Mouse (Mus musculus): Measurements from ENCODE around the gene Hrh3. TPM values are rescaled to one million over a fixed set of nuclear protein-coding genes. Genes with fewer than 3 reads are reported as not detected.

Hrh3 gene
- polyA plus RNA-seq, 1 experiment = not detected

GRCm38 (mm10) chr2:180070481-180071453 lies 33.5 kb downstream of the Hrh3 start, which contains the start of gene Mtg2:
Gene Mtg2 (plus strand): TSS chr2:180070588.
- TF ChIP-seq GATA1 (IDR thresholded peaks at IDR 0.05; ENCODE audit: borderline replicate concordance, low read length) (no peak), FLI1 (IDR thresholded peaks at IDR 0.05; ENCODE audit: low read length) (peak; percentile 62; the same call in 1 of the 2 replicates)
- Histone ChIP-seq H3K36me3 (replicated peaks; ENCODE audit: low read length) (peaks cover 52% of the 10 kb centered on the region), H3K27me3 (replicated peaks) (no peaks in the 10 kb centered on the region), H3K9me3 (no peaks in the 10 kb centered on the region), H3K4me3 (replicated peaks) (peak within 1 kb of the TSS; percentile 96), H3K4me1 (peaks cover 36% of the 10 kb centered on the region)

GRCm38 (mm10) chr2:180069770-180070480 lies 34.4 kb downstream of the Hrh3 start:
- Histone ChIP-seq H3K36me3 (replicated peaks; ENCODE audit: low read length) (peaks cover 45% of the 10 kb centered on the region), H3K4me1 (peaks cover 33% of the 10 kb centered on the region), H3K27me3 (replicated peaks) (no peaks in the 10 kb centered on the region), H3K4me3 (replicated peaks) (peak overlapping the region; percentile 96), H3K9me3 (no peaks in the 10 kb centered on the region)
- no peak for TF ChIP-seq GATA1 (IDR thresholded peaks at IDR 0.05; ENCODE audit: borderline replicate concordance, low read length)
- TF ChIP-seq FLI1 (IDR thresholded peaks at IDR 0.05; ENCODE audit: low read length) = no peak

GRCm38 (mm10) chr2:180063338-180064131 lies 40.8 kb downstream of the Hrh3 start:
- Histone ChIP-seq H3K4me3 (replicated peaks) (no peak overlapping the region), H3K27me3 (replicated peaks) (no peaks in the 10 kb centered on the region), H3K4me1 (peaks cover 11% of the 10 kb centered on the region), H3K36me3 (replicated peaks; ENCODE audit: low read length) (peaks cover 64% of the 10 kb centered on the region), H3K9me3 (no peaks in the 10 kb centered on the region)
- TF ChIP-seq GATA1 (IDR thresholded peaks at IDR 0.05; ENCODE audit: borderline replicate concordance, low read length) (no peak), FLI1 (IDR thresholded peaks at IDR 0.05; ENCODE audit: low read length) (no peak)

- Histone ChIP-seq H3K27me3 (replicated peaks) (peaks cover 3% of the 10 kb centered on the region), H3K36me3 (replicated peaks; ENCODE audit: low read length) (peaks cover 58% of the 10 kb centered on the region)
These were observed 51.3 kb downstream of the Hrh3 start for GRCm38 (mm10) chr2:180053001-180053400.

GRCm38 (mm10) chr2:180051986-180052733 lies 52.1 kb downstream of the Hrh3 start:
- no peak for TF ChIP-seq GATA1 (IDR thresholded peaks at IDR 0.05; ENCODE audit: borderline replicate concordance, low read length)
- no peak for TF ChIP-seq FLI1 (IDR thresholded peaks at IDR 0.05; ENCODE audit: low read length)
- no peak overlapping the region for H3K4me3 ChIP-seq (replicated peaks)
- H3K27me3 ChIP-seq (replicated peaks) = peaks cover 3% of the 10 kb centered on the region
- H3K9me3 ChIP-seq = peaks cover 16% of the 10 kb centered on the region
- peaks cover 49% of the 10 kb centered on the region for H3K36me3 ChIP-seq (replicated peaks; ENCODE audit: low read length)
- peaks cover 36% of the 10 kb centered on the region for H3K4me1 ChIP-seq

More at GRCm38 (mm10) chr2:180053001-180053400, 51.3 kb downstream of the Hrh3 start:
- peaks cover 36% of the 10 kb centered on the region for H3K4me1 ChIP-seq
- no peak for TF ChIP-seq FLI1 (IDR thresholded peaks at IDR 0.05; ENCODE audit: low read length)
- TF ChIP-seq GATA1 (IDR thresholded peaks at IDR 0.05; ENCODE audit: borderline replicate concordance, low read length) = no peak
- peaks cover 9% of the 10 kb centered on the region for H3K9me3 ChIP-seq
- no peak overlapping the region for H3K4me3 ChIP-seq (replicated peaks)

- H3K4me3 ChIP-seq (replicated peaks) = no peak overlapping the region
- TF ChIP-seq FLI1 (IDR thresholded peaks at IDR 0.05; ENCODE audit: low read length) = no peak
- no peak for TF ChIP-seq GATA1 (IDR thresholded peaks at IDR 0.05; ENCODE audit: borderline replicate concordance, low read length)
These were observed 53.3 kb downstream of the Hrh3 start for GRCm38 (mm10) chr2:180050986-180051385.

More at GRCm38 (mm10) chr2:180050986-180051385, 53.3 kb downstream of the Hrh3 start:
- H3K36me3 ChIP-seq (replicated peaks; ENCODE audit: low read length) = peaks cover 44% of the 10 kb centered on the region
- H3K9me3 ChIP-seq = peaks cover 19% of the 10 kb centered on the region
- peaks cover 3% of the 10 kb centered on the region for H3K27me3 ChIP-seq (replicated peaks)
- peaks cover 40% of the 10 kb centered on the region for H3K4me1 ChIP-seq

Other genes starting within 250 kb of the Hrh3 start
- 9.1 and 14.6 TPM in 2 replicates for gene Taf4, start 127.8 kb downstream of the Hrh3 start, polyA plus RNA-seq (2012; ENCODE audit: insufficient read depth, low replicate concordance)
- gene Lsm14b, start 79.5 kb downstream of the Hrh3 start, polyA plus RNA-seq (2012; ENCODE audit: insufficient read depth, low replicate concordance) = 17.3 and 46.0 TPM in 2 replicates
- 52.5 and 97.9 TPM in 2 replicates for gene Psma7, start 62.1 kb downstream of the Hrh3 start, polyA plus RNA-seq (2012; ENCODE audit: insufficient read depth, low replicate concordance)
- gene Ss18l1, start 62.0 kb downstream of the Hrh3 start, polyA plus RNA-seq (2012; ENCODE audit: insufficient read depth, low replicate concordance) = 0.54 and 0.75 TPM in 2 replicates
- gene Mtg2, start 33.9 kb downstream of the Hrh3 start, polyA plus RNA-seq (2012; ENCODE audit: insufficient read depth, low replicate concordance) = 2.3 and 13.9 TPM in 2 replicates
- gene Osbpl2, start 14.8 kb upstream of the Hrh3 start, polyA plus RNA-seq (2012; ENCODE audit: insufficient read depth, low replicate concordance) = 6.4 and 18.4 TPM in 2 replicates
- gene Adrm1, start 67.0 kb upstream of the Hrh3 start, polyA plus RNA-seq (2012; ENCODE audit: insufficient read depth, low replicate concordance) = 509 and 1,399 TPM in 2 replicates
- 0.23 and 3.4 TPM in 2 replicates for gene Lama5, start 121.4 kb upstream of the Hrh3 start, polyA plus RNA-seq (2012; ENCODE audit: insufficient read depth, low replicate concordance)
- 99.7 and 1,213 TPM in 2 replicates for gene Rps21, start 152.9 kb upstream of the Hrh3 start, polyA plus RNA-seq (2012; ENCODE audit: insufficient read depth, low replicate concordance)
- 8.4 and 46.3 TPM in 2 replicates for gene Cables2, start 169.0 kb upstream of the Hrh3 start, polyA plus RNA-seq (2012; ENCODE audit: insufficient read depth, low replicate concordance)
- gene Rbbp8nl, start 185.4 kb upstream of the Hrh3 start, polyA plus RNA-seq (2012; ENCODE audit: insufficient read depth, low replicate concordance) = 0.96 TPM in 1 of 2 replicates, not detected in the other
- gene Gata5, start 230.2 kb upstream of the Hrh3 start, polyA plus RNA-seq (2012; ENCODE audit: insufficient read depth, low replicate concordance) = not detected in 2 replicates

All from megakaryocyte, embryonic 14.5 days (primary cell).